Mouse (Mus musculus) limb, embryonic 10.5 days (tissue): ENCODE data around the gene Prrg4. TPM values are rescaled to one million over a fixed set of nuclear protein-coding genes. Genes with fewer than 3 reads are reported as not detected.

Experiments used
- DNase-seq: peaks from one replicate; pipeline ENCODE4 v3.0.0-alpha.2; 2017; ENCODE audit warnings: low spot score
- H3K27ac ChIP-seq: fragments of 300-500 bp; sonication (generic); 2 replicates; pipeline ENCODE4 v1.5.1; 2016; ENCODE audit warnings: mild to moderate bottlenecking
- H3K27me3 ChIP-seq: fragments of 300-500 bp; sonication (generic); 2 replicates; pipeline ENCODE4 v1.6.1; 2016; ENCODE audit warnings: low read depth, mild to moderate bottlenecking; ENCODE audit not compliant: poor library complexity, severe bottlenecking
- H3K36me3 ChIP-seq: fragments of 300-500 bp; sonication (generic); 2 replicates; pipeline ENCODE4 v1.6.1; 2016; ENCODE audit warnings: mild to moderate bottlenecking, moderate library complexity
- H3K4me1 ChIP-seq: fragments of 300-500 bp; sonication (generic); 2 replicates; pipeline ENCODE4 v1.6.1; 2016
- H3K4me3 ChIP-seq: fragments of 300-500 bp; sonication (generic); 2 replicates; pipeline ENCODE4 v1.5.1; 2016; ENCODE audit warnings: mild to moderate bottlenecking, moderate library complexity
- H3K9me3 ChIP-seq: fragments of 300-500 bp; sonication (generic); replicated peaks from 2 replicates; pipeline ENCODE4 v1.6.1; 2016; ENCODE audit warnings: mild to moderate bottlenecking
- WGBS: fragments of 180-500 bp; shearing (Covaris S2); methylation state at CpG from one replicate; pipeline ENCODE4 v1.1.7; 2016; 5-methylcytosine and 5-hydroxymethylcytosine counted together
- polyA plus RNA-seq: library from polyadenylated mRNA; unstranded; fragments of >200 nt; fragmentation: Nextera tagmentation; extraction: Ambion mirVana; gene quantifications from 2 replicates; pipeline ENCODE4 v1.2.1, GENCODE M21; 2016

Gene Prrg4
- polyA plus RNA-seq, 1 experiment from 2014 or later: 1.1 TPM

DNA sequence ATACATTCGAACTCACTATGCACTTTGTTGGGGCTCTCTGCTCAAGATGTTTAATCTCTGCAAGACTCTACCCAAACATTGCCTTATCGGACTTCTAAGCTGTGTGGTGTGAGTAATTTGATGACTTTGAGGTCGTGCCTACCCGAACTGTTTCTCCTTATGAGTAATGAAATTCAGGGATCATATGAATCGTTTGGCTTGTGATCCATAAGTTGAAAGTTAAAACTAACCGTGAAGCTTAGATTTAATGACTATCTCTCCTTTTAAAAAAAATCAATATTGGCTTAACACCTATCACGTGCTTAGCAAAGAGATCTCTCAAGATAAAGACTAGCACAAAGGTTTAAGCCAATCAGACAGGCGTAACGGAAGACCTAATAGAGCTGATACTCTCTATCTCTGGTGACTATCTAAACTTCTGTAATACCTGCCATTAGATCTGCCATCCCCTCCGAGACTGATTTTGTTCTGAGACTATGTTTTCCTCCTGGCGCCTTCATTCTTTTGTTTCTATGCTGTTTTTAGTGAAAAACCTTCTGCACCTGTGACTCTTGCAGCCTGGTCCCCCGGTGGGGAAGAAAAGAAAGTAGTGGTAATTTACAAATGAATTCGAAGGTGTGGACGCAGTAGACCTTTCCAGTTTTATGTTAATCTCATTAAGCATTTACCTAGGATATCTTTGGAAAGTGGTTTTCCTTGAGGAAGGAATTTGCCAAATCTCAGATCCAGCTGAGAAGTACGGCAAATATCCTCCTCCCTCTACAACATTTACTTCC, 31.9 kb downstream of the Prrg4 start:
- 4% methylated on average over 15 of the region's 15 CpGs for whole genome bisulfite sequencing
- peak overlapping the region; percentile 92 for H3K4me3 ChIP-seq
- H3K27ac ChIP-seq: peak overlapping the region; percentile 99
- no peak for DNase-seq
- peaks cover 18% of the 10 kb centered on the region for H3K4me1 ChIP-seq
- no peaks in the 10 kb centered on the region for H3K36me3 ChIP-seq
- no peaks in the 10 kb centered on the region for H3K27me3 ChIP-seq
- H3K9me3 ChIP-seq: no peaks in the 10 kb centered on the region

DNA sequence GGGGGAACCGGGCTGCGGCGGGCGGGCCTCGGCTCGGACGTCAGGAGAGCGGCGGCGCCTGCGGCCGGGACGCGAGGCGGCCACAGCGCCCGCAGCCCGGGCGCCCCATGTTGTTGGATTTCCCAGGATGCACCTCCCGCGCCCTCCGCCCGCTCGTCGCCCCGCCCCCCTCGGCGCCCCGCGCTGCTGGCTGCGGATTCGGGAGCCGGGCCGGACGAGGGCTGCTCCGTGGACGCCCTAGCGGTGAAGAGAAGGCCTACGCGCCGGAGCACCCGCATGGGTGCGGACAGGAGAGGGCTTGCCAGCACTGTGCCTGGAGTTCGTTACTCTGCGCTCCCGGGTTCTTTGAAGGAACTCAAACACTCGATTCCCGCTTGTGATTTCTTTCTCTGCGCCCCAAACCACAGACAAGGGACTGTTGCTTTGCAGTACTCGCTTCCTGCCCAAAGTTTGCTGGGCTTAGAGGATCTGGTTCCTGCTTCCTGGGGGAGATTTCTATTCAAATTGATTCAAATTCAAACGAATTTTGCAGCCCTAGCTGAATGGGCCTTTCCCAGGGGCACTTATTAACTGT, 32.7 kb downstream of the Prrg4 start:
- H3K4me3 ChIP-seq: peak overlapping the region; percentile 92
- DNase-seq: peak; percentile 96
- no peaks in the 10 kb centered on the region for H3K9me3 ChIP-seq
- no peaks in the 10 kb centered on the region for H3K27me3 ChIP-seq
- peaks cover 18% of the 10 kb centered on the region for H3K4me1 ChIP-seq
- H3K27ac ChIP-seq: peak overlapping the region; percentile 99
- H3K36me3 ChIP-seq: no peaks in the 10 kb centered on the region
- WGBS: under 1% methylated on average over 48 of the region's 51 CpGs

GRCm38 (mm10) chr2:104816371-104816827, 33.3 kb downstream of the Prrg4 start, which contains the start of gene Qser1:
TSS of gene Qser1 (minus strand) at chr2:104816760.
- under 1% methylated on average over 49 of the region's 50 CpGs for WGBS
- DNase-seq: no peak

DNA sequence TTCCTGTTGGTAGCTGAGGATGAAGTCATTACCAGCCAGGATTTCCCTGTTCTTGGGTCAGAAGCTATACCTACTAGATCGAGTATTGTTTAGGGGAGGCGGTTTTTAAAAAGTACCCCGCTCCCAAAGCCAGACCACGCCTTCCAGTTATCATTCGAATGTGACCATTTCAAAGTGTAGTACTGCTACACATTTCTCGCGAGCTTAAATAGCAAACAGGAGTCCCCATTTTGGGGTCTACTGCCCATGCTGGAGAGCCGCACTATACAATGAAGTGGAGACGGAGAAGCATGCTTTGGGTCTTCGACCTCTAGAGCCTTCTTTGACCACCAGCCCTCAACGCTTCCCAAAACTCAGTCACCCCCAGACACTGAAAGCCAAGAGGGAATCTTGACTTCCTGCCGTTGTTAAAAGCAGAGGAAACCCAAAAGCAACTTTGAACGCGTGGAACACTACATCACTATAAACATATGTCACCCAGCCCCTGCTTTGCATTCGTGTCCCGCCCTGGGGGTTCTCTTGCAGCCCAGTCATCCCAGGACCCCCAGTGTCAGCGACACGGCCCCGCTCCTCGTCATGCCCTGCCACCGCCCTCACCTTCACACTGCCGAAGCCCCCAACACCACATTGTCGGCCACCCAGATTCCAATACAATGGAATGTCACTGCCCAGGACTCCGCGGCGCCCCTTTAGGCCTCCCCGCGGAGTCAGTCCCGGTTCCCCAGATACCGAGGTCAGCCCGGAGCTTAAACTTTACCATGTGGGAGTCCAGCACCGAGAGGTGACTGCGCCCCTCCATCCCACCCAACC, 33.9 kb downstream of the Prrg4 start:
- Histone ChIP-seq H3K9me3 (no peaks in the 10 kb centered on the region), H3K4me1 (peaks cover 18% of the 10 kb centered on the region), H3K4me3 (peak overlapping the region; percentile 92), H3K27me3 (no peaks in the 10 kb centered on the region), H3K27ac (peak overlapping the region; percentile 99), H3K36me3 (no peaks in the 10 kb centered on the region)
- under 1% methylated on average over 33 of the region's 33 CpGs for WGBS
- DNase-seq: peak; percentile 81

More at GRCm38 (mm10) chr2:104816371-104816827, 33.3 kb downstream of the Prrg4 start, which contains the start of gene Qser1:
- Histone ChIP-seq H3K4me1 (peaks cover 18% of the 10 kb centered on the region), H3K9me3 (no peaks in the 10 kb centered on the region), H3K27ac (peak within 1 kb of the TSS; percentile 99), H3K27me3 (no peaks in the 10 kb centered on the region), H3K36me3 (no peaks in the 10 kb centered on the region), H3K4me3 (peak within 1 kb of the TSS; percentile 92)

DNA sequence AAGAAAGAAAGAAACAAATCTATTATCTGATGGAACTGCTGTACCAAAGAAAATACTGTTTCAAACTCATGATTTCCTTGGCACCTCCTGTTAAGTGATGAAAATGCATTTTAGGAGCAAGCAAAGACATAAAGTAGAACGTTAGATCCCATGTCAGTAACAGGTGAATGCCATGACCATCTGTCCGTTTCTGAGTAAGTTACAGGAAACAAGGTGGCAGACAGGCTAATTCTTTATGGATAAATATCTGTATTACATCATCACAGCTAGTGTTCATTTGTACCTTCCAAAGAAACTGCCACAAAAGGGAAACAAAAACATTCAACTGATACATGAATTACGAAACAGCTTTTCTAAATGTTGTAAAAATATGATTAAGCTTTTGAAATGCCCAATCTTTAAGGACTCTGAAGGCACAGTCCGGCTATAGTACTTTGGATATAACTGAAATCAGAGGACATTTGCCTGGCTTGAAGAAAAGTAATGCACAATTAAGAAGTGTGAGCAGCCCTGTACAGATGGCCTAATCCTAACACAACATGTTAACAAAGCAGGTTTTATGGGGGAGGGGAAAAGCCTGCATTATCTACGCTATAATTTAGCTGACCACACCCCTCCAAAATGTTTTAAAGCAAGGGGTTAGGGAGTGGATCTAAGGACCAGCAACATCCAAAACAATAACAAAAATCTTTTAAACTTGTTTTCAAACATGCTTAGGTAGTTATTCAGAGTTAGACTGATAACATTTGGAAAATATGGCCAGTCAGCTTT, 35.3 kb downstream of the Prrg4 start:
- Histone ChIP-seq H3K36me3 (peaks cover 14% of the 10 kb centered on the region), H3K9me3 (no peaks in the 10 kb centered on the region), H3K4me3 (peak overlapping the region; percentile 92), H3K27me3 (no peaks in the 10 kb centered on the region), H3K27ac (no peak overlapping the region), H3K4me1 (peaks cover 18% of the 10 kb centered on the region)
- 76% methylated on average over 5 of the region's 5 CpGs for WGBS
- no peak for DNase-seq

DNA sequence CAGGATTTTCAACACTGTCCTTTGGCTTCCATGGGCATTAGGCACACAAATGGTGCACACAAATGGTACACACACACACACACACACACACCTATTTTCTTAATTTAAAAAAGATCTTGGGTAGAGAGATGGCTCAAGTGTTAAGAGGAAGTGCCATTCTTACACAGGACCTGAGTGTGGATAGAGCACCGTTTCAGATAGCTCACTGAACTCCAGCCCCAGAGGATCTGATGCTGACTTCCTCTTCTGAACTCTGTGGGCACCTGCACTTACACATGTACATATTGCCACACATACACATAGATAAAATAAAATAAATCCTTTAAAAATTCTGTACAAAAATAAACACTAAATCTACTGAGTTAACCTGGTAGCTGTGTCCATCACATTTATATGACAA, 44.2 kb downstream of the Prrg4 start:
- H3K4me3 ChIP-seq: no peak overlapping the region
- H3K9me3 ChIP-seq: no peaks in the 10 kb centered on the region
- H3K27me3 ChIP-seq: no peaks in the 10 kb centered on the region
- peaks cover 46% of the 10 kb centered on the region for H3K36me3 ChIP-seq
- H3K27ac ChIP-seq: no peak overlapping the region
- 91% methylated on average over 1 of the region's 1 CpGs for WGBS
- DNase-seq: no peak
- no peaks in the 10 kb centered on the region for H3K4me1 ChIP-seq

Other genes with a start within 250 kb of the Prrg4 start
- 35.0 and 52.5 TPM in 2 replicates for gene Tcp11l1, start 137.7 kb downstream of the Prrg4 start, polyA plus RNA-seq
- 0.13 TPM in 1 of 2 replicates, not detected in the other for gene Pin1rt1, start 133.5 kb downstream of the Prrg4 start, polyA plus RNA-seq
- gene Depdc7, start 107.0 kb downstream of the Prrg4 start, polyA plus RNA-seq: 1.8 and 2.7 TPM in 2 replicates
- 10.9 and 11.9 TPM in 2 replicates for gene Qser1, start 33.1 kb downstream of the Prrg4 start, polyA plus RNA-seq
- gene Ccdc73, start 17.9 kb upstream of the Prrg4 start, polyA plus RNA-seq: 2.6 and 3.2 TPM in 2 replicates
- 321 and 364 TPM in 2 replicates for gene Eif3m, start 167.2 kb upstream of the Prrg4 start, polyA plus RNA-seq
- not detected in 2 replicates for gene Gm11060, start 242.1 kb upstream of the Prrg4 start, polyA plus RNA-seq